Mouse (Mus musculus) embryo, embryonic 10.5 days (tissue): ENCODE data around the gene Anxa10.

Experiments
- DNase-seq: peaks from one replicate; pipeline ENCODE4 v3.0.0-alpha.2; 2015; ENCODE audit warnings: low spot score

The Anxa10 gene

GRCm38 (mm10) chr8:62123098-62123497 lies at the start of gene Anxa10:
Gene Anxa10, minus strand, starts transcription at chr8:62123150.
- DNase-seq = no peak

DNA sequence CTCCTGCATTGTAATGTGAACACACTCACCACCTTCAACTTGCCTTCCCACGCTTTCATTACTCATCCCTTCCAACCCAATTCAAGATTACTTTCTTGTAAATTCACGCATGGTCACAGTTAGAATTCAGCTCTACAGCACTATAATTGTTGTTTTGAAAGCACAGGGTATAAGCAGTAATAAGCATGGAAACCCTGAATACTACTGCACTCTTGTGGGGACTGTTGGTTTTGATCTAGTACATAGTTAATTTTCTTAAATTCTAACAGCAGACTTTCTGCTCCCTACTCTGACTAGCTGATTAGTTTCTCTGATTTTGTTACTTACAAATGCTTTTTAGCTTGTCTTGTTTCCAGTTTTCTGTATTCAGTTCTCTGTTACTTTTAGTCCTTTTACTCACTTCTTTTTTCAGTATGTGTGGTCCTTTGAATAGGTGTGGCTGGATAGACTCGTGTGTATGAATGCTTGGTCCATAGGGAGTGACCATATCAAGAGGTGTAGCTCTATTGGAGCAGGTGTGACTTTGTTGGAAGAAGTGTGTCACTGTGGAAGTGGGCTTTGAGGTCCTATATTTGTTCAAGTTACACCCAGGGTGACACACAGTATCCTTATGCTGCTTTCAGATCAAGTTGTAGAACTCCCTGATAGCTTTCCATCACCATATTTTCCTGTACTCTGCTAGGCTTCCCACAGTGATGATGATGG lies 9.9 kb upstream of the Anxa10 start:
- DNase-seq = no peak

- DNase-seq = no peak
These were observed 25.7 kb downstream of the Anxa10 start for GRCm38 (mm10) chr8:62097213-62097612.

DNA sequence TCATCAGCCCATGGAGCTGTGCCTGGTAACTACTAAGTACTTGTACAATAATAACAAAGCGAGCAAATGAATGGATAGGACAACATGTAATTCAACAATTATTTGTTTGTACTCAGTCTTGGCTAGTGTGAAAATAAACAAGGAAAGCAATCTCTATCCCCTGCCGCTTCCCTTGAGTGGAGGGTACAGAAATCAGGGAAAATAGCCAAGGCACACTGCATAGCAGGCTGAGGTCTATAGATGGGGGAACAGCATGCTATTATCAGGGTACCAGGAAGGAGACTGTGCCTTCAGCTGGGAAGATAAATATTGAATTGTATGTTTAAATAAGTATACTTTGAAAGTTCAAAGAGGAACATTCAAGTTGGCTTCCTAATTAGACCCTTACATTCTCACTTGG lies 41.1 kb downstream of the Anxa10 start:
- no peak for DNase-seq

- DNase-seq = peak; percentile 82
These were observed 42.7 kb downstream of the Anxa10 start for GRCm38 (mm10) chr8:62080195-62080802.

- DNase-seq = no peak
These were observed 54.6 kb downstream of the Anxa10 start for GRCm38 (mm10) chr8:62068305-62068704.

GRCm38 (mm10) chr8:62060357-62060756 lies 62.6 kb downstream of the Anxa10 start:
- DNase-seq = peak; percentile 40

DNA sequence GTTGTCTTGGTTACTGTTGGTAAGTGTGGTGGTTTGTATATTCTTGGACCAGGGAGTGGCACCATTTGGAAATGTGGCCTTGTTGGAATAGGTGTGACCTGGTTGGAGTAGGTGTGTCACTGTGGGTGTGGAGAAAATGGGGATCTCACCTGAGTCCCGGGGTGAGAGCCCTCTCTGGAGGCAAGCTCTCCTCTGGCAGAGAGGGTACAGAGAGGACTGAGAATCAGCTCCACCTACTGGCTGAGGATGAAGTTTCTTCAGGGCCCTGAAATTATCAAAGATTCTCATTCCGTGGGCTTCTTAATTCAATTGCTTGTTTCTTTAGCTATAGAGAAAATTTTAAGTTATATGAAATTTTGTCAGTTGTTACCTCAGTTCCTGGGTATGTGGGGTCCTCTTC lies 76.1 kb downstream of the Anxa10 start:
- peak; percentile 8 for DNase-seq

- DNase-seq = no peak
These were observed 88.6 kb downstream of the Anxa10 start for GRCm38 (mm10) chr8:62034351-62034750.

GRCm38 (mm10) chr8:62014582-62014981 lies 108.4 kb downstream of the Anxa10 start:
- no peak for DNase-seq

GRCm38 (mm10) chr8:62014166-62014565 lies 108.8 kb downstream of the Anxa10 start:
- no peak for DNase-seq
